Mouse (Mus musculus): Measurements from ENCODE around the gene Lrriq1.

Lrriq1 gene

GRCm38 (mm10) chr10:103235707-103236459 is at the start of gene Lrriq1:
Gene Lrriq1 (minus strand): TSS chr10:103236322.
- POLR2A ChIA-PET, result interaction anchor here in 2 of 4 experiments (0.7 to 1.2 kb wide), 2 partner anchors 21 to 490 kb away, joined by 4 to 5 read pairs; no protein-coding TSS in a partner anchor
- CTCF ChIA-PET, result interaction anchor here in 1 of 4 experiments (0.6 kb wide), 1 partner anchor 150 kb away, joined by 5 read pairs; no protein-coding TSS in a partner anchor

GRCm38 (mm10) chr10:103253842-103254803 is 18.0 kb upstream of the Lrriq1 start:
- CTCF ChIA-PET, result interaction anchor here in 1 of 4 experiments (1.0 kb wide), 1 partner anchor 189 kb away, joined by 7 read pairs; no protein-coding TSS in a partner anchor
- POLR2A ChIA-PET, result no interaction called here

GRCm38 (mm10) chr10:103236460-103236772 is 294 bp upstream of the Lrriq1 start:
- CTCF ChIA-PET, result no interaction called here

GRCm38 (mm10) chr10:103226646-103227045 is 9.5 kb downstream of the Lrriq1 start:
- POLR2A ChIA-PET, result no interaction called here
- CTCF ChIA-PET, result no interaction called here

More at GRCm38 (mm10) chr10:103236460-103236772, 294 bp upstream of the Lrriq1 start:
- POLR2A ChIA-PET, result interaction anchor here in 1 of 4 experiments (0.7 kb wide), 1 partner anchor 491 kb away, joined by 5 read pairs; no protein-coding TSS in a partner anchor

- POLR2A ChIA-PET, result interaction anchor here in 2 of 4 experiments (0.6 to 0.7 kb wide), 4 partner anchors 20 to 1421 kb away, joined by 3 to 4 read pairs (median 3); no protein-coding TSS in a partner anchor
- CTCF ChIA-PET, result interaction anchor here in 1 of 4 experiments (0.7 kb wide), 1 partner anchor 742 kb away, joined by 3 read pairs; no protein-coding TSS in a partner anchor
These were observed 41.3 kb downstream of the Lrriq1 start for GRCm38 (mm10) chr10:103194655-103195328.

GRCm38 (mm10) chr10:103145769-103146379 is 90.2 kb downstream of the Lrriq1 start:
- ChIA-PET POLR2A (interaction anchor here in 2 of 4 experiments (0.6 to 0.7 kb wide), 2 partner anchors 15 to 19 kb away, joined by 3 to 6 read pairs; no protein-coding TSS in a partner anchor), CTCF (no interaction called here)

GRCm38 (mm10) chr10:103144927-103145768 is 91.0 kb downstream of the Lrriq1 start:
- CTCF ChIA-PET, result no interaction called here
- POLR2A ChIA-PET, result no interaction called here

- ChIA-PET POLR2A (no interaction called here), CTCF (no interaction called here)
These were observed 93.6 kb downstream of the Lrriq1 start for GRCm38 (mm10) chr10:103142526-103142925.

GRCm38 (mm10) chr10:103141532-103141931 is 94.6 kb downstream of the Lrriq1 start:
- ChIA-PET CTCF (interaction anchor here in 1 of 4 experiments (0.6 kb wide), 1 partner anchor 333 kb away, joined by 3 read pairs; no protein-coding TSS in a partner anchor), POLR2A (no interaction called here)

GRCm38 (mm10) chr10:103140609-103141008 is 95.5 kb downstream of the Lrriq1 start:
- CTCF ChIA-PET, result no interaction called here
- POLR2A ChIA-PET, result interaction anchor here in 1 of 4 experiments (0.6 kb wide), 1 partner anchor 339 kb away, joined by 5 read pairs; no protein-coding TSS in a partner anchor

GRCm38 (mm10) chr10:103114629-103115028 is 121.5 kb downstream of the Lrriq1 start:
- CTCF ChIA-PET, result no interaction called here
- POLR2A ChIA-PET, result no interaction called here

GRCm38 (mm10) chr10:103108090-103108489 is 128.0 kb downstream of the Lrriq1 start:
- POLR2A ChIA-PET, result no interaction called here

GRCm38 (mm10) chr10:103086101-103086500 is 150.0 kb downstream of the Lrriq1 start:
- CTCF ChIA-PET, result no interaction called here
- POLR2A ChIA-PET, result no interaction called here

More at GRCm38 (mm10) chr10:103108090-103108489, 128.0 kb downstream of the Lrriq1 start:
- CTCF ChIA-PET, result interaction anchor here in 1 of 4 experiments (0.7 kb wide), 1 partner anchor 9 kb away, joined by 5 read pairs; no protein-coding TSS in a partner anchor

- POLR2A ChIA-PET, result no interaction called here
These were observed 186.5 kb downstream of the Lrriq1 start for GRCm38 (mm10) chr10:103049593-103049992.

GRCm38 (mm10) chr10:103046623-103047022 is 189.5 kb downstream of the Lrriq1 start:
- ChIA-PET CTCF (no interaction called here), POLR2A (no interaction called here)

More at GRCm38 (mm10) chr10:103049593-103049992, 186.5 kb downstream of the Lrriq1 start:
- CTCF ChIA-PET, result no interaction called here

GRCm38 (mm10) chr10:103045019-103045418 is 191.1 kb downstream of the Lrriq1 start:
- POLR2A ChIA-PET, result no interaction called here
- CTCF ChIA-PET, result no interaction called here

GRCm38 (mm10) chr10:103035002-103035640 is 201.0 kb downstream of the Lrriq1 start:
- CTCF ChIA-PET, result no interaction called here
- POLR2A ChIA-PET, result no interaction called here

Measured in embryonic stem cell, embryonic (primary cell).